Mouse (Mus musculus) brain, embryonic 18.5 days (tissue): ENCODE data around the gene Tet1.
A peak's percentile ranks its signal among the peaks of the same experiment; 100 is the strongest.
"Not testable (repeated sequence)": the region's sequence is repeated elsewhere in the genome, so short reads cannot be mapped to it uniquely, and the experiment has no call there.

Experiments
- DNase-seq: peaks from one replicate; pipeline ENCODE4 v3.0.0-alpha.2; 2012; ENCODE audit warnings: low read depth, low spot score

Tet1 gene

GRCm38 (mm10) chr10:62908896-62909295, at the start of gene Tet1:
Gene Tet1 (minus strand): TSS chr10:62908996.
- not testable (repeated sequence) for DNase-seq

DNA sequence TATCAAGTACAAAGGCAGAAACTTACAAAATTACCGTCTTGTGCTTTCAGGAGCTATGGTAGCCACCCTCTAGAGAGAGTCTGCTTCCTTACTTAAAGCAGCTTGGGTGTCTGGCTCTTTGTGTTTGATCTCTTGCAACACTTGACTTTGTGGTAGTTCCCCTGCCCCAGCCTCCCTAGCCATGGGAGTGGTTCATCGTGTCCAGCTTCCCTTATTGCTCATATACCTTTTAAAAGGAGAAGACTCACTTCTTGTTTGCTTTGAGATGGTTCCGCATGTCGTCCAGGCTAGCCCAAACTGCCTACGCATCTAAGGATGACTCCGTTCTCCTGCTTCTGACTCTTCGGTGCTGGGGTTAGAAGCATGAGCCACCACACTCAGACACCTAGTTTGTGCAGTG, 39.8 kb upstream of the Tet1 start:
- DNase-seq, result no peak

DNA sequence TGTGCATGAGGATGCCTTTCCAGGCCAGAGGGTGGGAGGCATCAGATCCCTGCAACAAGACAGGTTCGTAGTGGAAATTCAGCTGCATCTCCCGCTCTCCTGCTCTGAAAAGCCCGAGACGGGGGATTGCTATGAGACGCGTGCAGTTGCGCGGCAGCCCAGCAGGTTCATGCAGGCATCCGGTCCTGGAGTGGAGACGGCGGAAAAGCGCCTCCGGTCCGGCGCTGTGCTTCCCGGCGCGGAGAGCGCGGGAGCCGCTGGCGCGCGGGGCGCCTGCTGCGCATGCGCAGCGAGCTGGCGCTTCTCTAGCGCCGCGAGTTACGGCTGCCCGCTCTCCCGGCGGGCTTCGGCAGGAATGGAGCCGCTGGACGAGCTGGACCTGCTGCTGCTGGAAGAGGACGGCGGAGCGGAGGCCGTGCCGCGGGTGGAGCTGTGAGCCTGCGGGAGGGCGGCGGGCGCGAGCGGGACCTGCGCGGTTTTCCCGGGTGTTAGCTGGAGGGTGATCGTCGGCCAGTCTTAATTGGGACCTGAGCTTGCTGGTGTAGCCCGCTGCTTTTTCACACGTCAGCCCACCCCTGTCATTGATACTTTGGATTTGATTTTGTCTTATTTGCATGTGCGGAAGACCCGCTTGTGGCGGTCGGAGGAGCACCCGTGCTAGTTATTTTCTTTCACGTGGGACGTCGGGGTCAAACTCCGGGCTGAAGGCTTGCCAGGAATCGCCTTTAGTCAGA, 38.1 kb upstream of the Tet1 start, which contains the start of gene Dna2:
TSS of gene Dna2 (plus strand) at position 289 of the 734 bp plus-strand sequence.
- DNase-seq, result peak; percentile 59

DNA sequence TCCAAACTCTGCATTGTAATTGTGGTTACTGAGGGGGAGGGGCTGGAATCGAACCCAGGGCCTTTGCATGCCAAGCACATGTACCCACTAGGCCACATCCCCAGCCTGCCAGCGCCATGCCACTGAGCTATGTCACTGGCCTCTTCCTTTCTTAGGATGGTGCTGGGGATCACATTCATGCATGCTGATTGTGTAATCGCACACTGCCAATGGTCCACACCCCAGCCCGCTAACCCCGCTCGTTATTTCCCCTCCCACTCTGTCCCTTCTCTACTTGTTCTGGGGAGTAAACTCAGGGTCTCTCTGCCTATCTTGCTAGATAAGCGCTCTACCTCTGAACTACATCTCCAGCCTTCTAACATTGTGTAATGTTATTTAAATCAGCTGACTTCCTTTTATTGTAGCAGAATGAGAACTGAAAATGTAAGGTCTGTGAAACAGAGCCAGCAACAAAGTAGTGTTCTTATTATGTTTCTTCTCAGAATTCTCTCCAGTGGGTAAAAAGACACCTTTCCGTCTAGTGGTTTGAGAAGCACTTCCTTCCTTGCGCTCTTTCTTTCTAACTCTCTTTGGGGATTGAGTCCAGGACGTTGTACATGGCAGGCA, 36.3 kb upstream of the Tet1 start:
- DNase-seq, result no peak

DNA sequence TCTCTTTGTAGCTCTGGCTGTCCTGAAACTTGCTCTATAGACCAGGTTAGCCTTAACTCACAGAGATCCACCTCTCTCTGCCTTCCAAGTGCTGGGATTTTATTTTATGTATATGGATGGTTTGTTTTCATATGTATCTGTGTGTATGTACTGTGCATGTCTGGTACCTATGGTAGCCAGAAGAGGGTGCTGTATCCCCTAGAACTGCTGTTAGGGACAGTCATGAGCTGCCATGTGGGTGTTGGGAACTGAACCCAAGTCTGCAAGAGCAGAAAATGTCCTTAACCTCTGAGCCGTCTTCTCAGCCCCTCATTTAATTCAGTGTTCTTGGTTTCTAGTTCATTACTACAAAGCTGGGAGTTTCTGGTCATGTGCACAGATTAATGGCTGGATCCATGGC, 23.6 kb upstream of the Tet1 start:
- no peak for DNase-seq

- DNase-seq, result no peak
Measured at GRCm38 (mm10) chr10:62924096-62924635, 15.4 kb upstream of the Tet1 start.

DNA sequence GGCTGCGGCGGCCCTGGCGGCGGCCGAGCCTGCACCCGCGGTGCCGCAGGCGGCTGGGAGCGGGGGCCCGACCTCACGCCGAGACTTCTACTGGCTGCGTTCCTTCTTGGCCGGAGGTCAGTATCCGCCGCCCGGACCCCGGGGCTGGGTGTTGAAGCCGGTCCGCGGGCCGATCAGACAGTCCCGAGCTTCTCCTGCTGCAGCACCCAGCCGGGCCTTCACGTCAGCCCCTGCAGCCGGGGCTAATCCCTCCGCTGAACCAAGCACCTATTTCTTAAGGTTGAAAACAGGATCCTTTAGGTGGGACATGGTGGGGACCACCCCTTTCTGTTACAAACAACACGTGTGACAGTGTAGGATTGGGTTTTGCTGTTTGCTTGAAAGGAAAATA, 12.0 kb upstream of the Tet1 start:
- no peak for DNase-seq

- peak; percentile 81 for DNase-seq
Measured at GRCm38 (mm10) chr10:62919925-62920765, 11.3 kb upstream of the Tet1 start, which contains the start of gene Slc25a16. Gene Slc25a16 (plus strand): TSS chr10:62920633.

- DNase-seq, result no peak
Measured at GRCm38 (mm10) chr10:62918985-62919384, 10.2 kb upstream of the Tet1 start.

GRCm38 (mm10) chr10:62911120-62911519, 2.3 kb upstream of the Tet1 start:
- no peak for DNase-seq

DNA sequence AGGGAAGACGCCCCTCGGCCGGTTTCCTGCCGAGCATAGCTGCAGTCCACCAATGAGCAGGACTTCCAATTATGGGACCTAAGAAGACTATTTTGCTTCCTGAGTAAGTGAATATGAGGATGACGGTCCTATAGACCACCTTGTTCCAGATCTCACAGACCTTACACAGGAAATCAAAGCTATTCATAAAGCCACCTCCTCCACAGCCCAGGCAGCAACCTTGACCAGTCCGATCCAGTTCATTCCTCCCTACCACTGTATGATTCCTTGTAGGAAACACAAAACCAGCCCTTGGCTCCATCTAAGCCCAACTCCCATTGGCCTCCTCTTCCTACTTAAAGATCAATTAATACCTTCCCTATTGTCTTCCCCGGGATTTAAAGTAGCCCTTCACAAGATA, 2.5 kb downstream of the Tet1 start:
- DNase-seq, result no peak

DNA sequence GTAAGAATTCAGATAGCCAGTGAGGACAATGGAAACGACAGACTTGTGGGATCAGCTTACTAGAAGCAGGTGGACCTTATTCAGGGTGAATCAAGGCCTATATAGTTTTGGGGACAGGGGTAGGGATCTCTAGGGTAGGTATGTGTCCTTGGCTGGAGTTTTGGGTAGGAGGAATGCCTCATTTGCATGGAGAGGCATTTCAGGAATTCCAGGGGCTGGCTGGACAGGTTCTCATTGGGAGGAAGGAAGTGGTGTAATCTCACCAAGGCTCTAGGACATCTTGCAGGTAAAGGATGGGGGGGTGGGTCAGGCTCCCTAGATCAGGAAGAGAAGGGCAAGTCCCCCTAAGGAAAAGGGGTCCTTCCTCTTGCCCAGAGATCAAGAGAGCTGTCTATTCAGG, 6.0 kb downstream of the Tet1 start:
- no peak for DNase-seq

DNA sequence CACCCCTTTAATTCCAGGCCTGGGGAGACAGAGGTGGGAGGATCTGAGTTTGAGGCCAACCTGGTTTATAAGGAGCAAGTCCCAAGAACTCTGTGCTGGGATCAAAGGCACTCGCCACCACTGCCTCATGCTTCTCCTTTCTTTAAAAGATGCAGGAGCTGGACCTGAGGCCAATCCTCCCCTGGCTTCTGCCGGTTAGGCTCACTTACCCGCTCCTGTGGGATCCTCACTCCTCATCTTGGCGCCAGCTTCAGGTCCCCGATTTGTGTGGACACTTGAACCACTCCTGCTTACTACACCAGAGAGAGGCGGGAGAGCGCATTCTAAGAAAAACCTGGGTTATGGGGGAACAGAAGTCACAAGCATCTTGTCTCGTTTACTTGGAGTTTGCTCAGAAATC, 7.0 kb downstream of the Tet1 start:
- DNase-seq, result no peak

GRCm38 (mm10) chr10:62900144-62900543, 8.7 kb downstream of the Tet1 start:
- DNase-seq, result no peak

- no peak for DNase-seq
Measured at GRCm38 (mm10) chr10:62898061-62898460, 10.7 kb downstream of the Tet1 start.

DNA sequence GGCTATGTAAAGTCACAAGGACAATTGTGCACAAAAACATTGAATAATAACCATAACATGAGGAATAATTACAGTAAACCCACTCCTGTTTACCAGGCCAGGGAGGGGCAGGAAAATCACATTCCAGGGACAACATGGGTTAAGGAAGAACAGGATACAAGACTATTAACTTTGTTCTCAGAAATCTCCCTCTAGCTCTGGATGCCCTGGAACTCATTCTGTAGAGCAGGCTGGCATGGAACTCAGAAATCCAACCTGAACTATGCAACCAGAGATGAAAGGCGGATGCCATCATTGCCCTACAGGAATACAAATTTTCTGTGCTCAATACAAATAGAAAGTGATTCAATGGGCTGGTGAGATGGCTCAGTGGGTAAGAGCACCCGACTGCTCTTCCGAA, 11.4 kb downstream of the Tet1 start:
- DNase-seq, result no peak

DNA sequence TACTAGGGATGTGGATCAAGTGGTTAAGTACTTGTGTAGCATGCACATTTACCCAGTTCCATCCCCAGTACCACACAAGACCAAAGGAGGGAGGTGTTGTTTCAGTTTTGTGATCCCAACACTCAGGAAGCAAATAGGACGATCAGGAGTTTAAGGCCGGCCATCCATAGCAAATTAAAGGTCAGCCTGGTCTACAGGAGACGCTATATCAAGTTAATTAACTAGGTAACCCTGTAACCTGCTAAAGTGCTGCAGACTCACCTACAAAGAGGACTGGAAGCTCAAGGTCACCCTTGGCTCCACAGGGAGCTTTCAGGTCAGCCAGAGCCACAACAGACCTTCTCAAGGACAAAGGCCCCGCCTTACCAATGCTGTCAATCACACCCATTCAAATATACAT, 12.0 kb downstream of the Tet1 start:
- no peak for DNase-seq

DNA sequence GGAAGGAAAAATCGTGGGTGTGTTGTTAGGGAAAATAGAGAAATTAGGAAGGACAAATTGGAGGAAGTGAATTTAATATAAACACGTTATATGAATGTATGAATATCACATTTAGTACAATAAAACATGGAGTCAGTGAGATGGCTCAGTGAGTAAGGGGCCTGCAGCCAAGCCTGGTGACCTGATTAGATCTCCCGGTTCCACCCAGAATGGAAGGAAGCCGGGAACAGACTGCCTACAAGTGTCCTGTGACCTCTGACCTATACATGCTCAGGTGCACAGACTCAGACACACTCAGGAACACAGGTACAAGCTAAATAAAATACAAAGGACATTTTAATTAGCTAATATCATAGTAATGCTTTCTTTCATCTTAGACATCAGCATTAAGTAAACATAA, 12.8 kb downstream of the Tet1 start:
- DNase-seq, result no peak

DNA sequence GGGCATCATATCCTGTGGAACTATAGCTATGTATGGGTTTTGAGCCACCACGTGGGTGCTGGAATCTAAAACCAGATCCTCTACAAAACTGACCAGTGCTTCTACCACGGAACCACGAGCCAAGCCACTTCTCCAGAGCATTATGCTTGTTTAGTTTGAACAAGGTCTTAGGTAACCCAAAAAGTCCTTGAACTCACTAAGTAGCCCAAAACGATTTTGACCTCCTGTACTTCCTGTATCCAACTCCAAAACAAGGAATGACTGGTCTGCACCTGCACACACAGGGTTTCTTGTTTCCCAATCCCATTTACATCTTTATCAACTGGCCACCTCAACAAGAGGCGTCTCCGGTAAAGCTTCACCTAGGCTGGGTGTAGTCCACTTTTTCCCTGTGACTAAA, 13.4 kb downstream of the Tet1 start:
- no peak for DNase-seq

- DNase-seq, result no peak
Measured at GRCm38 (mm10) chr10:62894447-62894846, 14.3 kb downstream of the Tet1 start.

DNA sequence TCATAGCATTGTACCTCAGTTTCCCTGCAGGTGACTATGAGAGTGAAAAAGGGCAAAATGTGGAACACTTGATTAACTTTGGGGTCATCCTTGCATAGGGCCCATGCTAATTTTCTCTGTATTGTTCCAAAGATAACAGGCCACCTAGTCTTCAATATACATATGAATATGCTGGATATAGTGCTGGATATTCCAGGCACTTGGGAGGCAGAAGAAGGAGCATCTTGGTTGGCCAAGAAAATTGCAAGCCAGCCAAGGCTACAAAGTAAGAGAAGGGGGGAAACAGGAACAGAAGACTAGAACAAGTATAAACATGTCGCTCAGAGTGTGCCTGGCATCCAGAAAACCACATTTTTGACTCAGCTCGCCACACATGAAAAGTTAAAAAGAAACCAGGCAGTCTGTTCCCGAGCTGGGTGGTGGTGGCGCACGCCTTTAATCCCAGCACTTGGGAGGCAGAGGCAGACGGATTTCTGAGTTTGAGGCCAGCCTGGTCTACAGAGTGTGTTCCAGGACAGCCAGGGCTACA, 15.4 kb downstream of the Tet1 start:
- DNase-seq, result no peak
